Mouse (Mus musculus) gonadal fat pad, adult 2 months (tissue): ENCODE data around the gene Pik3ca. TPM values are rescaled to one million over a fixed set of nuclear protein-coding genes. Genes with fewer than 3 reads are reported as not detected.
"Not testable (repeated sequence)": the region's sequence is repeated elsewhere in the genome, so short reads cannot be mapped to it uniquely, and the experiment has no call there.

Source experiments
- DNase-seq: peaks from one replicate; pipeline ENCODE4 v3.0.0-alpha.2; 2012; ENCODE audit warnings: low read depth
- polyA plus RNA-seq: library from polyadenylated mRNA; depleted of rRNA; stranded (reverse); fragments of >200 nt; gene quantifications from 2 replicates; pipeline ENCODE4 v1.2.3, GENCODE M21; 2012

Gene Pik3ca
- polyA plus RNA-seq, 1 experiment = 8.0 TPM

- DNase-seq = no peak
Observed at GRCm38 (mm10) chr3:32401591-32401990, 4.1 kb downstream of the Pik3ca start.

DNA sequence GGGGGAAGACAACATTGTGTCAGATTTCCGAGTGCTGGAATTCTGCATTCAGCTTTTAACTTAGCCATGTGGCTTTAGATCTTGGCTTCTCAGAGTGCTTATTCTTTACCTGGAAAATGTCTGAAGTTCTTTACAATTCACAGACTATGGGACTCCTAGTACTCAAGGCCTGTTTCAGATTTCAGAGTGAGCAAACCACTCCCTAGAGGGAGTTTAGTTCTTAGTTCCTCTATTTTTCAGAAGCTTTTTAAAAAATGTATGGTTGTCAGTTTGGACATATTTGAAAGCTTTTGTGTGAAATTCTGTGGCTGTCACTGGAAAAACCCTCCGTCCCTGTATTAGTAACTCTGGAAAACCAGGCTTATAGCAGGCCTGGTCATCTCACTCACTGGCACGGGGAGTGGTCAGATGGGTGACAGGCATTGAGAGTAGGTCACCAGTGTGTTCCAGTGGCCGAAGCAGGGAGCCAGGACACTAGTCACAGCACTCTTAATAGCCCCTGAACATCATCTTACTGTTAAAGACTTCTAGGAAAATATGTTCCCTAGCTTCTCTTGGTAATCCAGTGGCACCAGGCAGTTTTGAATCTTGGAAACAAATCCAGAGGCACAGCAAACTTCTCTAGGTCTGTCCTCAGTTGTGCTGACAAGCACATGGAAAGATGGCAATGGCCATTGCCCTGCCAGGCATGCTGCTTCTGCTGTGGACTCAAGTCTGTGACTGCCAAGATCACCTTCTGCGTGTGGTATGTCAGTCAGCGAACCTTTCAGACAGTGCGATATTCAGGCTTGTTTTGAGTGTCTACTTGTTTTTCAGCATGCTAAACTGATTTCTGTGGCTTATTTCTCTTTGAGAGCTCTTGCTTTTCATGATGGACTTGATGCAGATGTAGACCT, 5.8 kb downstream of the Pik3ca start:
- DNase-seq = no peak

- DNase-seq = no peak
Observed at GRCm38 (mm10) chr3:32405699-32406098, 8.2 kb downstream of the Pik3ca start.

DNA sequence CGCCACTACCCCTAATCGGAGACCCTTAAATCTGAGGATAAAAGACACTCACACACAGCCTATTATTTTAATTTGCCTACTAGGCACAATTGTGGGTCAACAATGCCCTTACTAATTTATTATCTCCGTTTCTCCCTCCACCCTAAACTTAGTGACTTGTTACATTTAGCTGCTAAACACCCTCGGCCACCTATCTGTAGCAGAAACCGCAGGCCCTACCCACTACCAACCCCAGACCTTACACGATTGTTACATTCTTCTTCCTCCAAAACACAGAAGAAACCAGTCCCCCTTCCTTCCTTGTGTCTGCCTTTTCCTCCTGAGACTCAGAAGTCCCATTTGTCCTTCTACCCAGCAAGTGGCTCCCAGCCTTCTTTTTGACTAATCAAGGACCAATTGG, 9.3 kb downstream of the Pik3ca start:
- no peak for DNase-seq

- DNase-seq = no peak
Observed at GRCm38 (mm10) chr3:32408811-32409273, 11.4 kb downstream of the Pik3ca start.

GRCm38 (mm10) chr3:32412502-32413044, 15.1 kb downstream of the Pik3ca start:
- DNase-seq = no peak

DNA sequence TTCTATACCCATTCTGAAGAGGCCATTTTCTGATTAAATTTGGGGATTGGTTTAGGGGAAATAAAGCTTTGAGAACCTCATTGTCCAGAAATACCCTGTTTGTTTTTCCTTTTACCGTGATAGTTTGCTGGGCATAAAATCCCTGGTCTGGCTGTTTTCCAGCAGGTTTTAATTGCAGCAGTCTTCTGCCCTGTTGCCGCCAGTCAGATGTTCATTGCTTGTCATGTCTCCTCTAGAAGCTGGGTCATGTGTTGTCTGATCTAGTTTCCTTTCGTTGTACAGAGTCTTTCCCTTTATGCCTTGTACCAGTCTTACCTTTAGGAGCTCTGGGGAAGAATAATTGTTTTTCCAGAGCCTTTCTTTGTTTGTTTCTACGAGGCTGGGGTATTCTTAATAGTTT, 16.9 kb downstream of the Pik3ca start:
- DNase-seq = no peak

- DNase-seq = no peak
Observed at GRCm38 (mm10) chr3:32415370-32416309, 18.2 kb downstream of the Pik3ca start.

DNA sequence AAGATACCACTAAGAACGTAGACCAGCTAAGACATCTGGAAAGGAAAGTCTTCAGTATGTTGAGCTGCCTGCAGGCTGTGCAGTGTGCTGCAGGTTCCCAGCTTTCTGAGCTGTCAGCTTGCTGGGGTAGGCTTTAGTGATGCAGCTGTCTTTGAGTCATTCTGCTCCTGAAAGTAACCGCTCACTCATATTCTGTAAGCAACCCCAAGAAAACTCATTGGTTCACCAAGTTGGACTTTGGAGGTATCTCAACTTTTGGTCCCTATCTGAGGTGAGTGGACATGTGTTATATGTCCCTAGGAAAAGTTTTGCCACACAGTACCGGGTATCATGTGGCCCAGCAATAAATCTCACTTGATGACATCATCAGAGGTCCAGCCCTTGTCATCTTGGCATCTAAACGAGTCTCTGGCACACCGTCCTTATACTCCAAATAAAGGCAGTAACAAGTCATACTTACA, 20.3 kb downstream of the Pik3ca start:
- DNase-seq = no peak

DNA sequence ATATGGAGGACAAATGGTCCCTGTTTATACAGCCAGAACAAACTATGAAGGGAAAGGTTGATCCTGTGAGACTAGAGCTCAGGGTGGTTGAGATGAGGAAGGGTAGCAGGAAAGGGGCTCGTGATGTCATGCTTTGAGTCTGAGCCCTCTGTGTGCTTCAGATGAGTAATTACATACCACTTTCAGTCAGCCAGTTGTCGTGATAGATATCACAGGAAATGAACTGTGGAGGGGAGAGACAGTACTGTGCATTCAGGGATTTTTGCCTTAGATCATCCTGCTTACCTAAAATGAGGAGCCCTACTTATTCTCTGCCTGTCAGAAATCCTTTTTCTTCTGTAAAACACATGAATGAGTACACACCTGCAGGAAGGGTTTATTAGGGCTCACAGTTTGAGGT, 22.4 kb downstream of the Pik3ca start:
- DNase-seq = no peak

- no peak for DNase-seq
Observed at GRCm38 (mm10) chr3:32421115-32422054, 23.9 kb downstream of the Pik3ca start.

DNA sequence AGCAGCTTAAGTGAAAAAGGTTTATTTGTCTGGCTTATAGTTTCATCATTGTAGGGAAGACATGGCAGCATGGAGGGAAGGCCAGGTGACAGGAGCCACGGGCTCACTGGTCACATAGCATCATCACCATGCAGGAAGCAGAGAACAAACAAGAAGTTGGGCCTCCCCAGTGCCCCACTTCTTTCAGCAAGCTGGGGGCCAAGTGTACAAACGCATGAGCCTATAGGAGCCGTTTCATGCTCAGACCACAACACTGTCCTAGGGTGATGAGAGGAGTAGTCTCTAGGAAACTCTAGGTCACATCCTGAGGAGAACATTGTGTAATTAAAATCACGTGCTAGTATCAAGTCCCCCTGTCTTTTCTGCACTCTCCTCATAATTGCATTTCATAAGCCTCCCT, 30.2 kb downstream of the Pik3ca start:
- no peak for DNase-seq

GRCm38 (mm10) chr3:32428361-32428760, 30.9 kb downstream of the Pik3ca start:
- no peak for DNase-seq

DNA sequence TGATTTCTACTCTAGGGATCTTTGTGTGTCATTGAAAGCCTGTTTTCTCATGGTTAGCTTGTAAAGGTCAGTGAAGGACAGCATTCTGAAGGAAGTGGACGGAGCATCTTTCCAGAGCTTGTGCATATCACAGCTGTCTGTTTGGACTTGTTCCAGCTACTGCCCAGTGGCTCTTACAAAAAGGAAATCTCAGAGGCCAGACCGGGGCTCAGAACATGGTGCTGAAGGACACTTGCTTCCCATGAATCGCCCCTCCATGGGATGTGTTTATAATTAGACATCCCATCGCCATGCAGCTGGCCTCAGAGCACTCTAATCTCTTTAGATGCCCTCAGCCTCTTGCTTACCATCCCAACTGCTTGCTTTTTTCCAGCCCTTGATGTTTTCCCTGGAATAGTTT, 31.4 kb downstream of the Pik3ca start:
- DNase-seq = no peak

DNA sequence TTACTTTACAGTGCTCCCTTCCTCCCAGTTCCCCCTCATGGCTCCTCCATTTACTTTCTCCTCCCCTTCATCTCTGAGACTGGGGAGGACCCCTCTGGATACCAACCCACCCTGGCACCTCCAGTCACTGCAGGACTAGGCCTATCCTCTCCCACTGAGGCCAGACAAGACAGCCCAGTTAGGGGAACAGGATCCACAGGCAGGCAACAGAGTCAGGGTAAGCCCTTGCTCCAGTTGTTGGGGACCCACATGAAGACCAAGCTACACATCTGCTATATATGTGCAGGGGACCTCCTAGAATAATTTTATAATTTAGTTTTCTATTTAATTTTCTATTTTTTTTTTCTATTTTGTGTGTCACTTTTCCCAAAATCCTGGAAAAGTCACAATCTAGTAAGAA, 31.9 kb downstream of the Pik3ca start:
- not testable (repeated sequence) for DNase-seq

DNA sequence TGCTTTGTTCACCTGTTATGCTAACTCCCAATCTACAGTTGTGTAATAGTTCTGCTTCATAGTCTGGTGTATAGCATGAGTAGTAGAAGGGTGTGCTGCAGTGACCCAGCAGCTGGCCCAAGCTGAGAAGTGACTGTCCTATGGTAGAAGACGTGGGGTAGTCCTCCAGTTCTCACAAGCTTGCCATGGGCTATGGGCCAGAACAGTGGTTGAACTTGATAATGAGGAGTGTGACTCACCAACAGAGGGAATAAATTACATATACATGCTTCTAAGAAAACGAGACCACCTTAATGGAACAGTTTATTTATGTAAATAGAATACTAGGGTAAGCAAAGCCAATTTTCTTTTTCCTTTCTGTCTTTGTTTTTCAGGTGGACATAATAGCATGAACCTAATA, 32.9 kb downstream of the Pik3ca start:
- DNase-seq = no peak

GRCm38 (mm10) chr3:32434016-32434415, 36.5 kb downstream of the Pik3ca start:
- DNase-seq = no peak

GRCm38 (mm10) chr3:32436101-32436500, 38.6 kb downstream of the Pik3ca start:
- DNase-seq = no peak

DNA sequence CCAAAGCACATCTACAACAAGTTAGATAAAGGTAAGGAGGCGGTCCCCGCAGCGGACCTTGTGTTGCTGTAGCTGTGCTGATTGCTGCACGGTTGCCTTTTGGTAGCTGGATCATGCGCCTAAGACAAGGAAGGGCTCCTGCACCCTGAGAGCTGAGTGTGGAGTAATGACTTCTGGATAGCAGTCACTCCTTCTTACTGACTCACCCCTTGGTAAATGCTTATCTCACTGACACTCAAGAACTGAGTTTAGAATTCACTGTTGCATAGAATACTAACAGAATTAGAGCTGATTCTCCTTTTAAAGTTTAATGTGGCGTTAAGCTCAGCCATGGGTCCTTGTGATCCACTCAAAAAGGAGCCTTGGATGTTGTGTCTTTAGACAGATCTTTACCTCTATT, 39.8 kb downstream of the Pik3ca start:
- no peak for DNase-seq

- no peak for DNase-seq
Observed at GRCm38 (mm10) chr3:32437820-32438219, 40.3 kb downstream of the Pik3ca start.

DNA sequence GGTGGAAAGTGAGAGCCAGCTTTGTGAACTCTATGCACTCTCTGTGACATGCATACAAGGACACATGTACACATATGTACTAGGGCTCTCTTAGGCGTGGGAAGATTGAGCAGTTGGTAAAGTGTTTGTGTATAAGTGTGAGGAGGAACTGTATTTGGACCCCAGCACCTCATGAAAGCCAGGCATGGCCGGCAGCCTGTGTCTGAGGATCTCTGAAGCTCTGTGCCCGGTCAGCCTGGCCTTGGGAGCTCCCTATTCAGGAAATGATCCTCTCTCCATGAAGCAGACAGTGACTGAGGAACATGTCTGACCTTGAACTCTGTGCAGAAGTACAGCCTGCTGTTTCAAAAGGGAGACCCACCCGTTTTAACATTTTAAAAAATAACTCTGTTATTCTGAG, 41.2 kb downstream of the Pik3ca start:
- DNase-seq = no peak
